Mouse (Mus musculus) heart, embryonic 12.5 days (tissue): ENCODE results near the gene Bach2. TPM values are rescaled to one million over a fixed set of nuclear protein-coding genes. Genes with fewer than 3 reads are reported as not detected.
A peak's percentile ranks its signal among the peaks of the same experiment; 100 is the strongest.

Experiments used
- ATAC-seq: fragments of 200-750 bp; cut with Nextera tagmentation; 2 replicates; pipeline ENCODE4 v1.8.0; 2017; ENCODE audit warnings: moderate TSS enrichment, moderate library complexity; ENCODE audit not compliant: insufficient number of reproducible peaks, low FRiP score
- H3K27ac ChIP-seq: fragments of 300-500 bp; sonication (generic); 2 replicates; pipeline ENCODE4 v1.5.1; 2016; ENCODE audit warnings: mild to moderate bottlenecking, moderate library complexity; ENCODE audit not compliant: poor library complexity, severe bottlenecking
- H3K27me3 ChIP-seq: fragments of 300-500 bp; sonication (generic); replicated peaks from 2 replicates; pipeline ENCODE4 v1.6.1; 2016; ENCODE audit warnings: mild to moderate bottlenecking, moderate library complexity
- H3K36me3 ChIP-seq: fragments of 300-500 bp; sonication (generic); 2 replicates; pipeline ENCODE4 v1.6.1; 2016; ENCODE audit warnings: mild to moderate bottlenecking, moderate library complexity
- H3K4me1 ChIP-seq: fragments of 300-500 bp; sonication (generic); replicated peaks from 2 replicates; pipeline ENCODE4 v1.6.1; 2016; ENCODE audit warnings: mild to moderate bottlenecking
- H3K4me2 ChIP-seq: fragments of 300-500 bp; sonication (generic); 2 replicates; pipeline ENCODE4 v1.6.1; 2016; ENCODE audit warnings: mild to moderate bottlenecking, moderate library complexity
- H3K4me3 ChIP-seq: fragments of 300-500 bp; sonication (generic); 2 replicates; pipeline ENCODE4 v1.5.1; 2016; ENCODE audit warnings: mild to moderate bottlenecking
- H3K9ac ChIP-seq: fragments of 300-500 bp; sonication (generic); 2 replicates; pipeline ENCODE4 v1.6.1; 2016; ENCODE audit warnings: mild to moderate bottlenecking, moderate library complexity
- H3K9me3 ChIP-seq: fragments of 300-500 bp; sonication (generic); replicated peaks from 2 replicates; pipeline ENCODE4 v1.6.1; 2016; ENCODE audit warnings: mild to moderate bottlenecking, moderate library complexity
- WGBS: fragments of 180-500 bp; shearing (Covaris S2); methylation state at CpG from one replicate; pipeline ENCODE4 v1.1.7; 2016; 5-methylcytosine and 5-hydroxymethylcytosine counted together
- polyA plus RNA-seq: library from polyadenylated mRNA; unstranded; fragments of >200 nt; fragmentation: Nextera tagmentation; extraction: Ambion mirVana; gene quantifications from 2 replicates; pipeline ENCODE4 v1.2.1, GENCODE M21; 2016

Bach2 gene
- polyA plus RNA-seq, 1 experiment from 2014 or later, result 7.0 TPM

GRCm38 (mm10) chr4:32602660-32603059 is 364.1 kb downstream of the Bach2 start, which contains the start of gene Gja10:
TSS of gene Gja10 (minus strand) at chr4:32602760.
- no peaks in the 10 kb centered on the region for H3K4me1 ChIP-seq
- no peak for ATAC-seq
- H3K9ac ChIP-seq, result no peak within 1 kb of the TSS
- H3K4me3 ChIP-seq, result no peak within 1 kb of the TSS
- 54% methylated on average over 3 of the region's 3 CpGs for WGBS
- H3K36me3 ChIP-seq, result no peaks in the 10 kb centered on the region
- H3K9me3 ChIP-seq, result no peaks in the 10 kb centered on the region
- no peak within 1 kb of the TSS for H3K4me2 ChIP-seq
- no peak within 1 kb of the TSS for H3K27ac ChIP-seq
- no peaks in the 10 kb centered on the region for H3K27me3 ChIP-seq

- peak within 1 kb of the TSS; percentile 82 for H3K4me2 ChIP-seq
Measured at GRCm38 (mm10) chr4:32615034-32615881, 376.7 kb downstream of the Bach2 start, which contains the start of gene Casp8ap2. TSS of gene Casp8ap2 (plus strand) at chr4:32615451.

GRCm38 (mm10) chr4:32621637-32622036 is 383.0 kb downstream of the Bach2 start:
- Histone ChIP-seq H3K27ac (no peak overlapping the region), H3K4me1 (peaks cover 14% of the 10 kb centered on the region), H3K4me2 (no peak overlapping the region), H3K36me3 (peaks cover 18% of the 10 kb centered on the region), H3K4me3 (no peak overlapping the region), H3K9me3 (no peaks in the 10 kb centered on the region), H3K9ac (no peak overlapping the region), H3K27me3 (no peaks in the 10 kb centered on the region)
- 0 out of 2 replicates have a peak, but pooled peaks have one; percentile 22 for ATAC-seq

More at GRCm38 (mm10) chr4:32615034-32615881, 376.7 kb downstream of the Bach2 start, which contains the start of gene Casp8ap2:
- Histone ChIP-seq H3K4me1 (peaks cover 9% of the 10 kb centered on the region), H3K9ac (peak within 1 kb of the TSS; percentile 79), H3K27me3 (no peaks in the 10 kb centered on the region), H3K36me3 (0 out of 2 replicates have a peak, but pooled peaks cover 6% of the 10 kb centered on the region), H3K4me3 (peak within 1 kb of the TSS; percentile 68), H3K27ac (peak within 1 kb of the TSS; percentile 87), H3K9me3 (no peaks in the 10 kb centered on the region)
- peak; percentile 99 for ATAC-seq
- under 1% methylated on average over 64 of the region's 67 CpGs for WGBS
